Mouse (Mus musculus) forebrain, embryonic 10.5 days (tissue): ENCODE measurements around the gene Magi2. TPM values are rescaled to one million over a fixed set of nuclear protein-coding genes. Genes with fewer than 3 reads are reported as not detected.
"Not testable (repeated sequence)": the region's sequence is repeated elsewhere in the genome, so short reads cannot be mapped to it uniquely, and the experiment has no call there.

Source experiments
- DNase-seq: peaks from one replicate; pipeline ENCODE4 v3.0.0-alpha.2; 2017; ENCODE audit warnings: low spot score; ENCODE audit errors: extremely low spot score
- H3K27ac ChIP-seq: fragments of 300-500 bp; sonication (generic); 2 replicates; pipeline ENCODE4 v1.5.1; 2016; ENCODE audit warnings: mild to moderate bottlenecking
- H3K27me3 ChIP-seq: fragments of 300-500 bp; sonication (generic); 2 replicates; pipeline ENCODE4 v1.6.1; 2016; ENCODE audit warnings: mild to moderate bottlenecking; ENCODE audit not compliant: poor library complexity, severe bottlenecking
- H3K36me3 ChIP-seq: fragments of 300-500 bp; sonication (generic); replicated peaks from 2 replicates; pipeline ENCODE4 v1.6.1; 2016; ENCODE audit warnings: mild to moderate bottlenecking, moderate library complexity
- H3K4me1 ChIP-seq: fragments of 300-500 bp; sonication (generic); 2 replicates; pipeline ENCODE4 v1.6.1; 2016
- H3K4me3 ChIP-seq: fragments of 300-500 bp; sonication (generic); 2 replicates; pipeline ENCODE4 v1.5.1; 2016; ENCODE audit warnings: mild to moderate bottlenecking, moderate library complexity
- H3K9me3 ChIP-seq: fragments of 300-500 bp; sonication (generic); 2 replicates; pipeline ENCODE4 v1.6.1; 2016; ENCODE audit warnings: mild to moderate bottlenecking, moderate library complexity
- WGBS: fragments of 180-500 bp; shearing (Covaris S2); methylation state at CpG from one replicate; pipeline ENCODE4 v1.1.7; 2016; 5-methylcytosine and 5-hydroxymethylcytosine counted together
- polyA plus RNA-seq: library from polyadenylated mRNA; unstranded; fragments of >200 nt; fragmentation: Nextera tagmentation; extraction: Ambion mirVana; gene quantifications from 2 replicates; pipeline ENCODE4 v1.2.1, GENCODE M21; 2016

The Magi2 gene
- polyA plus RNA-seq, 1 experiment from 2014 or later: 7.4 TPM

DNA sequence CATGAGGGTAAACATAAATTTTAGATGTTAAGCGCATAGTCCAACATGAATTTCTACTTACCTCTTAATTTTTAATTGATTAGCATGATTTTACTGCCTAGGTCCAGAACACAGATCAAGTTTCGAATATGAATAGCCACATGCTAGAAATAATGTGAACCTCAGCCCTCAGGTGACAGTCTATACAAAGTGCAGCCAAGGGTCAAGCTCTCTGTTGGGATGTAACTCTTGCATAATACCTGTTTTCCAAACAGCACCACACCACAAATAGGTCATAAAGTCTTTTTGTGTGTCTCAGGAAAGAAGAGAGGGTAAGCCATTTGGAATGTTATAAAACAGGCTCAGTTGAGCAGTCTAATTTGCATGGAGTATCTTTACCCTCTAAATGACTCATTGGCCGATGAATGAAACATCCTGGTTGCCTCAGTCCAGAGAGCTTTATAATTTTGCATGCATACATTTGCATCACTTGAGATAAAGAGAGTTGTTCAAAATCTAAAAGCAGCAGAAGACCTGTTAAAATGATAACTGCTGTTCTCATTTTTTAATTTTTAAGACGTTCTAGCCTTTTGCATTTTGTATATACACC, 246.1 kb downstream of the Magi2 start:
- no peak for DNase-seq
- H3K4me1 ChIP-seq: no peaks in the 10 kb centered on the region
- H3K27me3 ChIP-seq: no peaks in the 10 kb centered on the region
- WGBS: 89% methylated on average over 4 of the region's 4 CpGs
- no peak overlapping the region for H3K27ac ChIP-seq
- no peaks in the 10 kb centered on the region for H3K36me3 ChIP-seq
- no peaks in the 10 kb centered on the region for H3K9me3 ChIP-seq
- no peak overlapping the region for H3K4me3 ChIP-seq

DNA sequence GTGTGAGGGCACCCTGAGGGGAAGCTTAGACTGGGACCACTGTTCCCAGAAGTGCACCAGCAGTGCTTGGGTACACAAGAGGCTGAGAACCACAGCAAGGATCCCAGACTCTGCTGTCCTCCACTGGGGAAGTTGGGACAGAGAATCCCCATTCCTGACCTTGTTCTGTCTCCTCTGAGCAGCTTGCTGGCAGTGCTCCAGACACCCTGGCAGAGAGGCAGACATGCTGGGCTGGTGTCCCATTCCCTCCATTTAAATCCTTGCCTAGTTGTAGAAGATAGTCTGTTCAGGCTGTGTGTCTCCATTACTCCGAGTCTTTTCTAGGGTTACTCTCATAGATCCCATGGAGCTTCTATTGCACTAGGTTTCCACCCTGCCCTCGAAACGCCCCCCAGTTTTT, 256.1 kb downstream of the Magi2 start:
- Histone ChIP-seq H3K4me1 (no peaks in the 10 kb centered on the region), H3K27ac (no peak overlapping the region), H3K4me3 (no peak overlapping the region), H3K9me3 (no peaks in the 10 kb centered on the region), H3K36me3 (no peaks in the 10 kb centered on the region), H3K27me3 (no peaks in the 10 kb centered on the region)
- no peak for DNase-seq
- WGBS: 94% methylated on average over 3 of the region's 3 CpGs

DNA sequence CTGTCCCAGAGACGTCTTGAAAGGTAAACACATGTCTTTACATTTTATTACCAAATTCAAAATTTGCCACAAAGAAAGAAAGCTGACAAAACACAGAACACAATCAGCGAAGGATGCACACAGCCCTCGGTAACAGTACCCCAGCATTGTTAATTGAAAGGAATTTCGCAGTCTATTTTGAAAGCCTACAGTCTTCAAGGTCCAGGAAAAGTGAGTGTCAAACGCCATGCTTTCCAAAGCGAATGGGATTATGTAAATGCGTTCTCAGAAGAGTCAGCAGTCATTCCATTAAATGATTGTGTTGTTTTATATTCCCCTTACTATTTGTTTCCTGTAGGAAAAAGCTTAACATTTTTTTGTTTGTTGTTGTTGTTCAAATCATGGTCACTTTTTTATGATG, 261.1 kb downstream of the Magi2 start:
- WGBS: 22% methylated on average over 7 of the region's 7 CpGs
- DNase-seq: no peak

DNA sequence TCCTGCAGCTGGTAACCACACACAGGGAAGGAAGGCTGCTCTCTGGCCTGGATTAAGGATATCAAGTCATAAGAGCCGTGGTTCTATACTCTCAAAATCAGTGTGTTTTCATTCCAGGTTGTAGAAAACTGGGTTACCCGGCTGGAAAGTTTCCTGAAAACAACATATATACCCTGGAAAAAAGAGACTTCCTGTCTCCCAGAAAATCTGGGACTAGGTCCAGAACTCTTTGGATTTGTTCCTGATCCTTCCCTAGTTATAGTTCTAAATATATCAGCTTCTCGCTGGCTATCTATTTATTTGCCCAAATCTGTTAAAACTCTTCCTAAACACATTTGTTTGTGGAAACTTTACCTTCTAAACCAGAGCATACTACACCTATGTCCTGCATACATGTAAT, 274.2 kb downstream of the Magi2 start:
- 88% methylated on average over 3 of the region's 3 CpGs for WGBS
- H3K27ac ChIP-seq: no peak overlapping the region
- DNase-seq: no peak
- H3K27me3 ChIP-seq: no peaks in the 10 kb centered on the region
- no peaks in the 10 kb centered on the region for H3K9me3 ChIP-seq
- H3K4me1 ChIP-seq: no peaks in the 10 kb centered on the region
- no peak overlapping the region for H3K4me3 ChIP-seq
- no peaks in the 10 kb centered on the region for H3K36me3 ChIP-seq

More for the DNA sequence above, 261.1 kb downstream of the Magi2 start:
- Histone ChIP-seq H3K27me3 (no peaks in the 10 kb centered on the region), H3K9me3 (no peaks in the 10 kb centered on the region), H3K4me1 (no peaks in the 10 kb centered on the region), H3K36me3 (no peaks in the 10 kb centered on the region), H3K27ac (no peak overlapping the region), H3K4me3 (no peak overlapping the region)

DNA sequence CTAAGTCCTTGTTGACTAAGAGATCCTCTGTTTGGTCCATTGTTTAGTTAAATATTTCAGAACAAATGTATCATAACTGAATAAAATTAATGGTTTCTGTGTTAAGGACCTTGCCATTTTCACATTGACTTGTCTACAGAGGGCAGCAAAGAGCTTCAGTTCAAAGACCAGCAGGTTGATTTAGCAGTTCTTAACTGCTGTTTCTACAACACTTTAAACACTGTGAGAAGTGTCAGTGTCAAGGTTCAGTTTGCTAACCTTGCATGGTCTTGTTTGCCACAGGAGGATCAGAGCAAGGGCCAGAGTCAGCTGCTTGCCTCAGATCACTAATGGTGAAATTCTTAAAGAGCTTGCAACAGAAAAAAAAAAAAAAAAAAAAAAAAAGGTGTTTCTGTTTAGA, 295.3 kb downstream of the Magi2 start:
- H3K27ac ChIP-seq: no peak overlapping the region
- H3K4me1 ChIP-seq: no peaks in the 10 kb centered on the region
- H3K9me3 ChIP-seq: no peaks in the 10 kb centered on the region
- no peak overlapping the region for H3K4me3 ChIP-seq
- DNase-seq: no peak
- no peaks in the 10 kb centered on the region for H3K36me3 ChIP-seq
- no peaks in the 10 kb centered on the region for H3K27me3 ChIP-seq

DNA sequence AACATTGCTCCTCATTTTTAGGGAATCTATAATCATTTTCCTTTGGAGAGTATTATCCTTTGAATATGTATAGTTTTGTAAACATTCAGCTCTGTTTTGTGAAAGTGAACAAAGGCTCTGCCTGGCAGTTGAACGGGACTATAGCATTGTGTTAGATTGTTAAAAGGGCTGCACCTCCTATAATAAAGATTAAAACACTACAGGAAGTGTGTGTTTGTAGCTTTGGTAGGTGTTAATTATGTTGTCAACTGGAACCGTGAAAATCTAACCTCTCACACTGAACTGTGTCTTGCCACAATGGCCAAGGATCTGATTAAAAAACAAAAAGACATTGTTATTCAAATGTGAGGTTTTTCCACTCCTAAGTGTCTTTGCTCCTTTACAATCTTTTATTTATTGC, 312.5 kb downstream of the Magi2 start:
- H3K36me3 ChIP-seq: no peaks in the 10 kb centered on the region
- no peaks in the 10 kb centered on the region for H3K9me3 ChIP-seq
- H3K4me3 ChIP-seq: no peak overlapping the region
- DNase-seq: no peak
- 9% methylated on average over 2 of the region's 2 CpGs for WGBS
- H3K27ac ChIP-seq: no peak overlapping the region
- no peaks in the 10 kb centered on the region for H3K27me3 ChIP-seq
- peaks cover 14% of the 10 kb centered on the region; the same call in 1 of the 2 replicates for H3K4me1 ChIP-seq

DNA sequence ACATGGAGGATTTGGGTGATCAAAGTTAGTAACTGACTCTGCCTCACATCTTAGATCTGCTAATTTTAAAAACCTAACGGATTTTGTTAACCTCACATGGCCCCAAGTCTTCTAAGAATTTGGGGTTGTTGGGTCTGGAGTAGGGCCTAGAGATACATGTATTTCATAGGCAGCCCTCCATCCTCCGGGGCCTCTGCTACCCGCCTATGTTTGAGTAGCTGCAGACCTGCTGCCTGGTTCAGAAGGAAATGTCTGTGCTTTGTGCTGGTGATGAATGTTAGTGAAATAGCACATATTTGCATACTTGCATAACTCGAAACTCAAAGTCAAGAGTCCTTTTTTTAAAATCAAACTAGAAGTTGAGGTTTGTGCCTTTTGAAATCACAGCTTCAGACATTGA, 319.6 kb downstream of the Magi2 start:
- no peak overlapping the region for H3K4me3 ChIP-seq
- no peaks in the 10 kb centered on the region for H3K9me3 ChIP-seq
- no peaks in the 10 kb centered on the region for H3K36me3 ChIP-seq
- DNase-seq: no peak
- 84% methylated on average over 4 of the region's 4 CpGs for WGBS
- H3K4me1 ChIP-seq: peaks cover 3% of the 10 kb centered on the region; the same call in 1 of the 2 replicates
- H3K27me3 ChIP-seq: no peaks in the 10 kb centered on the region
- H3K27ac ChIP-seq: no peak overlapping the region

DNA sequence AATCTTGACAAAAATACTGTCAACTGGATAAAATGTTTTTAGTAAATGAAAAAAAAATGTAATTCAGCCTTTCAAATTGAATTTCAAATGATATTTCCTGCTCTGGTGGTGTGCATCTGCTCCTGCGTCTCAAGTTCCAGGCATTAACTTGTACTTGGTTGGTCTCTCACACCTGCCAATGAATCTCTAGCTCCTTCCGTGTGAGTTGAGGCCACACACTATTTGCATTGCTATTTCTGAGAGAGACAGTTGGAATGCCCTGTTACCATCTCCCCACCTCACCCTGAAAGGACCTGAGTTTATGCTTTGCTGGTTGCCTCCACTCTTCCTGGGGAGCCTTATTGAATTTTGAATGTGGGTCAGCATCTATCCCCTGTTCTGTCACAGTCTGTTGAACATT, 320.1 kb downstream of the Magi2 start:
- Histone ChIP-seq H3K9me3 (no peaks in the 10 kb centered on the region), H3K27ac (no peak overlapping the region), H3K4me1 (no peaks in the 10 kb centered on the region), H3K27me3 (no peaks in the 10 kb centered on the region), H3K4me3 (no peak overlapping the region), H3K36me3 (no peaks in the 10 kb centered on the region)
- 88% methylated on average over 2 of the region's 2 CpGs for WGBS
- DNase-seq: no peak

DNA sequence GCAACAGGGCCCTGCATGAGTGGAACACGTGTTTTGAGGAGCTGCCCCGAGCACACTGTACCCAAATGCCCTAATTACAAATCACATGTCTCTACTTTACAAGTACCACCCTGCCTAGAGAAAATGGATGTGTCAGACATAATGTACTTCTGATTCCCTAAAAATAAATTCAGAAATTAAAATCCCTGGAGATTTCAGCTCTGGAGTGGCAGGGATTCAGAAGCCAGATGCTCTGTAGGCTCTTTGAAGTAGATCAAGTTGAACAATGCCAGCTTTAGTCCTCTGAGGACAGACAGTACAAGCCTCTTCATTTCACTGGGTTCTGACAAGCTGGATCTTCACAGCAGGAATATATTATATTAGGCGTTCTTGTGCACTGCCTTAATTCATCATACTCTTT, 326.7 kb downstream of the Magi2 start:
- 84% methylated on average over 3 of the region's 3 CpGs for WGBS
- H3K36me3 ChIP-seq: no peaks in the 10 kb centered on the region
- no peak for DNase-seq
- no peaks in the 10 kb centered on the region for H3K9me3 ChIP-seq
- H3K27ac ChIP-seq: no peak overlapping the region
- no peaks in the 10 kb centered on the region for H3K4me1 ChIP-seq
- H3K27me3 ChIP-seq: no peaks in the 10 kb centered on the region
- no peak overlapping the region for H3K4me3 ChIP-seq

DNA sequence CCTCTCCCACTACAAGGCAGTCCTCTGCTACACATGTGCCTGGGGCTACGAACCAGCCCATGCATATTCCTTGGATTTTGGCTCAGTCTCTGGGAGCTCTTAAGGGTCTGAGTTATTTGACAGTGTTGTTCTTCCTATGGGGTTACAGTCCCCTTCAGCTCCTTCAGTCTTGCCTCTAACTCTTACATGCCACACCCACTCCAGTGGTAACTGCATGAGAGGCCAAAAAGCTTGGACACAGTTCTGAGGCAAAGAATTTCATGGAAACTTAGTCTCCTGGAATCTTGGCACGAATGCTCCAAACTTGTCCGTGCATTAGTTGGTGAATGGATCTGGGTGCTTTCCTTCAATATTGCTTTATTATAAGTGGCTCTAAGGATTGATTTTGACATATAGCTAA, 338.8 kb downstream of the Magi2 start:
- DNase-seq: no peak
- Histone ChIP-seq H3K27me3 (no peaks in the 10 kb centered on the region), H3K4me1 (no peaks in the 10 kb centered on the region), H3K4me3 (no peak overlapping the region), H3K9me3 (no peaks in the 10 kb centered on the region), H3K36me3 (no peaks in the 10 kb centered on the region), H3K27ac (no peak overlapping the region)
- 91% methylated on average over 3 of the region's 3 CpGs for whole genome bisulfite sequencing

DNA sequence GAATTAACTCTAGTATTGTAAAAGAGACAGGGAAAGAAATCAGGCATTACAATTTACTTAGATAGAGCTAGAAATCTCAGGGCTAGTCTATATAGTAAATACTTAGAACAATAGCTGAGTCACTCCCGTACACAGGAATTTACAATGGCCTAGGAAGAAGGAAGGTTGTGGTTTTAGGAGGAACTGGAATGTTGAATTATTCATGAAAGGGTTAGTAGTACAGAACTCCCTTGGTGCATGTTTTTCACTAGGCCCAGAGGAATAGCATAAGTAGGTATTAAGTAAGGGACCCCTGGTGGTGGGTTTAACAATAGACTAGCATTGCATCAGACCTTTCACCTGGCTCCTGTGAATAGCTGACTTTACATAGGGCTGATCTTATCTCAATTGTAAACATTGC, 339.3 kb downstream of the Magi2 start:
- H3K4me3 ChIP-seq, H3K9me3 ChIP-seq, H3K4me1 ChIP-seq, H3K36me3 ChIP-seq, H3K27ac ChIP-seq, DNase-seq, H3K27me3 ChIP-seq: not testable (repeated sequence)
- 52% methylated on average over 1 of the region's 1 CpGs for WGBS

DNA sequence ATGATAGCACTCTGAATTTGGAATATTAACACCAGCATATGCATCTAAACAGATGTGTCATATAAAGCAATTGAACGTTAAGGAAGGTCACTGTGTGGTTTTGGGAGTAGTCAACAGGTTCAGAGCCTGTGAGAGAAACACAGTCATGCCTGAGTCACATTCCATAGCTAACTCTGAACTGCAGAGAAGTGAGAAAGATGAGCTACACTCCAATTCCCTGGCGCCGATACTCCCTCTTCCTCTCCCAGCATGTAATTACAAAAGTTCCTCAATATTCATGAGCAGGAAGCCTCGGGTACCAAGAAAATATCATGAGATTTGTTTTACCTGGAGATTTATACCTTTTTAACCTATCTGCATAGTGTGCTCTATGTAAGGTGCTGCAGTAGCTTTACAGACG, 380.9 kb downstream of the Magi2 start:
- Histone ChIP-seq H3K4me3 (no peak overlapping the region), H3K4me1 (no peaks in the 10 kb centered on the region), H3K27me3 (no peaks in the 10 kb centered on the region), H3K36me3 (no peaks in the 10 kb centered on the region), H3K27ac (no peak overlapping the region), H3K9me3 (no peaks in the 10 kb centered on the region)
- 77% methylated on average over 5 of the region's 5 CpGs for WGBS
- no peak for DNase-seq

DNA sequence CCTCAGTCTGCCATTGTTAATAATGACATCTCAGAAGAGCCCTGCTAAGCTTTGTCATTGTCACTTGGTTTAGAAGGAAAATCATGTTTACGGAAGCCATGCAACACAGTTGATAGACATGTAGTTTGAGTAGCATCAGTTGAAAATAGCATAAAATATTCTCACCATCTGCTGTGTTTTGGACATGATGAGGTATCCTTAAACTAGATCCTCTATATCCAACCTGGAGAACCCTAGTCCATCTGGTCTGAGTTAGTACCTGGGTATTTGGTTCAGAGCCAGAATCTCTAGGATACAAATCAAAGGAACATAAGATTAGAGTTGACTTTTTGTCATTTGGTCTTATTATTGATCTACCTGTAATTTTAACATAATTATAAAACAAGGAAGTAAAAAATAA, 385.0 kb downstream of the Magi2 start:
- Histone ChIP-seq H3K27me3 (no peaks in the 10 kb centered on the region), H3K36me3 (no peaks in the 10 kb centered on the region), H3K4me3 (no peak overlapping the region), H3K9me3 (no peaks in the 10 kb centered on the region), H3K27ac (no peak overlapping the region), H3K4me1 (no peaks in the 10 kb centered on the region)
- DNase-seq: no peak
- WGBS: 98% methylated on average over 1 of the region's 1 CpGs

DNA sequence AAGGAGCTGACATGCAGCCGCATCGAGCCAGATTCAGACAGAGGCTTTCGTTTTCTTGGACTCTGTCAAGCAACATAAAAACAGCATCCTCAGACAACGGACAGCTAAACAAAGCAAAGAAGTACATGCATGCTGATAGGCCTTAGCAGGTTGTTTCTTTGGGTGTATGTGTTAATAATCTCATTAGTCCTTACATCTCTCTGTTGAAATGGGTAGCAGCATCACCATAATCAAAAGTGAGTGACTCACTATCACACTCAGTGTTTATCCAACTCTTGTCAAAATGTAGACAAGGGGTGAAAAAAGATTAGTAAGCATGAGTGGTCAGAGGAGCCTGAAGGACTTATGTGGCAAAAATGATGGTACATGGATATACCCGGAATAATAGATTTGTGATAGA, 394.8 kb downstream of the Magi2 start:
- no peak for DNase-seq
- Histone ChIP-seq H3K27me3 (no peaks in the 10 kb centered on the region), H3K4me3 (no peak overlapping the region), H3K9me3 (no peaks in the 10 kb centered on the region), H3K27ac (no peak overlapping the region), H3K36me3 (no peaks in the 10 kb centered on the region), H3K4me1 (no peaks in the 10 kb centered on the region)
- WGBS: 91% methylated on average over 5 of the region's 5 CpGs
